Mouse (Mus musculus): ENCODE measurements at regions not wholly inside any gene's neighbourhood (a gene's known extent, or its start where the extent isn't known, plus 50 kb on each side); places are given as distances from the start of the nearest gene placed in this dataset.

DNA sequence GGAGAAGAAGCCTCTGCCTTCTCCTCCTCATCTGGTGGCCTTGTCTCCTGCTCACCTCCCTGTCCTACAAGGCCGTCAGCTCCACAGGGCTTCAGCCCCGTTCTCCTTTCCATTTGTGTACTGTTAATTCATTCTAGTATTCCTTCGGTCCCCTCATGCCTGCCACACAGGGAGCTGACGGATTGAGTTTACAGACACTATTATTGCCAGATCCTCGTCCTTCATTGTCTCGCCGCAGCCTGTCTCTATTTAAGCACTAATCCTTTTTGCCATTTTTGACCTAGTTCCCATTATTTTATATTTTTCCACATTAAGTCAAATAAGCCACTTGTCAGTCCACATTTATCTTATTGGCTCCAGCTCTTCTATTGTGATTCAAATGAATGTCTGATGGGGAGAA is 64.2 kb upstream of the Cd180 start:
- no peak for DNase-seq (ENCODE audit: low spot score in 2 of 2)

DNA sequence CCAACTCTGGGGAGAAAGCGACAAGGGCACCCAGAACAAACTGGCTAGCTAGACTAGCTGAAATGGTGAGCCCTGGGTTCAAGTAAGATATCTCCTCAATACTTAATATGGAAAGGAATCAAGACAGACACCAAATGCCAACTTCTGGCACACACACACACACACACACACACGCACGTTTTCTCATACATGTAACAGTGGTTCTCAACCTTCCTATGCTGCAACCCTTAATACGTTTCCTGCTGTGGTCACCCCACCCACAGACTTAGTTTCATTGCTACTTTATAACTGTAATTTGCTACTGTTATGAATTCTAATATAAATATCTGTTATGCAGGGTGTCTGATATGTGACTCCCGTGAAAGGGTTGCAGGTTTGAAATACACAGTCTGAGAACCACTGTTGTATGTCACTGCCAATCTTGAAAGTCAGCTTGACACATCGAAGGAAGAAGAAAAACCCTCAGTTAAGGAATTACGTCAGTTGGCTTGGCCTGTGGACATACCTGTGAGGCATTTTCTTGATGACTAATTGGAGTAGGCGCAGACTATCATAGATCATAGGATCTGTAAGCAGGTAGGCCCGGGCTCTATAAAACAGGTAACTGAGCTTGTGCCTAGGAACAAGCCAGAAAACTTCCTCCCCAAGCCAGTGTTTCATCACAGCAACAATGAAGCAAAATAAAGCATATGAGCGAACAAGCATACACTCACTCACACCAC is 59.0 kb upstream of the Cd180 start:
- no peak for DNase-seq (ENCODE audit: low spot score in 2 of 2)

DNA sequence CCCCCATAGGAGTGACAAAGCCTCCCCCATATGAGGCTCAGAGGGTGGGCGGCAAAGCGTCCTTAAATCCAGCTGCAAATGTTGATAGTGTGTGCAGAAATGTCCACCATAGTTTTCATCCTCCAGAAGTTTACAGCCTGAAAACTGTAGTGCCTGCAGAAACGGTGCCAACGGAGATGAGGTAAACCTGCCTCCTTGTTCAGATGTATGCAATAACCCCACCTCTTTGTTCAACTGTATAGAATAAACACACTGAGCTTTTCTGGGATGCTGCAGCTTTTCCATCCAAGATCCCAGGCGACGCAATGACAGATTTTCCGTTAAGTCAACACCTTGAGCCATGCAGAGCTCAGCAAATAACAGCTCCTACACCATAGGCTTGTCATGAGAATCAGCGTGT is 57.3 kb upstream of the Cd180 start:
- no peak for DNase-seq (ENCODE audit: low spot score in 2 of 2)

DNA sequence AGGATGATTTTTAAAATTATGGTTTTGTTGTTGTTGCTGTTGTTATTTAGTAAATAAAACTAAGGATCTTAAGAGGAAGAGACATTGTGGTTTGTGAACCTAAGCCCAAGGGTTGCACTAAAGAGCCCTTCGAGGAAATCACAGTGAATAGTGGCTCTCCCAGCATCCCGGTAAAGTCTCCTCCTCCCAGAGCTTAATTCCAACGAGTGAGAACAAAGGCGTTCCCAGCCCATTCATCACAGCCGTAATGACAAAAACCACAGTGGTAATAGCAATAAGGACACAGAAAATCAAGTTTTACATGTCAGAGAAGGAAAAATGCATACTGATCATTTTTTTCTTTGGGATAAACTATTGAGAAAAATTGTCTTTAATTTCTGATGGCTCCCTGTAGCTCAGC is 56.3 kb upstream of the Cd180 start:
- no peak for DNase-seq (ENCODE audit: low spot score in 2 of 2)

DNA sequence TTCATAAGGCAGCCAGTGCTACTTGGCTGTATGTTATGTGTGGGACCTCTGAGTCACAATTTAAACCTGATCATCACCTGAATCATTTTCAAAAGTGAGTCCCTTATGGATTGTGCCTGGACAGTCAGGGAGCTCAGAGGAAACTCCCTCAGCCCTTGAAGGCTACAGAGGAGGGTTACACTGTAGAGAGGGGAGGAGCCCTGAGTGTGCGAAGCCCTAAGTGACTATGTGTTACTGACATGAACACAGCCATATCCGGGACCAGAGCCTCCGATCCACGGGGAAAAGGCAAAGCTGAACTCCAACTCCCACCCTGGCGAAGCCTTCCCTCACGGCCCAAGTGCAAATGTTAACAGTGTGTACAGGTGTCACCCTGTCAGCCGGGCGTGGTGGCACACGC is 53.7 kb upstream of the Cd180 start:
- DNase-seq (ENCODE audit: low spot score in 2 of 2): no peak

DNA sequence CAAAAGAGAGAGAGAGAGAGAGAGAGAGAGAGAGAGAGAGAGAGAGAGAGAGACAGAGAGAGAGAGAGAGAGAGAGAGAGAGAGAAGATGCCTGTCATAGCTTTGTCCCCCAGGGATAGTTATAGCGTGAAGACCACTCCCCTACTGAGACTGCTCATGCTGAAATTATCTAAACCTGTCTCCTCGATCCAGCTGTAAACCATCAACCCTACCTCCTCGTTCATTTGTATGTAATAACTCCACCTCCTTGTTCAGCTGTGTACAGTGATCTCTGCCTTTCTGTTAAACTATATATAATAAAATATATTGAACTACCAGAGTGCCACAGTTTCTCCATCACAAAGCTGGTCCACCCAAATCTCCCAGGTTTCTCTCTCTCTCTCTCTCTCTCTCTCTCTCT is 53.2 kb upstream of the Cd180 start:
- DNase-seq (ENCODE audit: low spot score in 2 of 2): no peak

Data from layer of hippocampus, postnatal 14 days (tissue).